Mouse (Mus musculus) intestine, postnatal 0 days (tissue): Measurements from ENCODE around the gene Elmo1. TPM values are rescaled to one million over a fixed set of nuclear protein-coding genes. Genes with fewer than 3 reads are reported as not detected.

Source experiments
- ATAC-seq: fragments of 200-750 bp; cut with Nextera tagmentation; 2 replicates; pipeline ENCODE4 v1.8.0; 2017; ENCODE audit warnings: mild to moderate bottlenecking, moderate TSS enrichment, moderate library complexity
- H3K27ac ChIP-seq: fragments of 300-500 bp; sonication (generic); 2 replicates; pipeline ENCODE4 v1.5.1; 2014; ENCODE audit warnings: mild to moderate bottlenecking, low read depth, low read length, moderate library complexity
- H3K27me3 ChIP-seq: fragments of 300-500 bp; sonication (generic); replicated peaks from 2 replicates; pipeline ENCODE4 v1.6.1; 2014; ENCODE audit warnings: low read length, mixed read lengths; ENCODE audit not compliant: control insufficient read depth, insufficient read depth
- H3K36me3 ChIP-seq: fragments of 300-500 bp; sonication (generic); 2 replicates; pipeline ENCODE4 v1.6.1; 2014; ENCODE audit warnings: mild to moderate bottlenecking, moderate library complexity; ENCODE audit not compliant: control insufficient read depth, insufficient read depth
- H3K4me1 ChIP-seq: fragments of 300-500 bp; sonication (generic); replicated peaks from 2 replicates; pipeline ENCODE4 v1.6.1; 2014; ENCODE audit warnings: antibody characterized with exemption, low read length, mixed read lengths; ENCODE audit not compliant: control insufficient read depth, insufficient read depth
- H3K4me2 ChIP-seq: fragments of 300-500 bp; sonication (generic); replicated peaks from 2 replicates; pipeline ENCODE4 v1.6.1; 2014; ENCODE audit warnings: low read depth, mild to moderate bottlenecking, moderate library complexity
- H3K4me3 ChIP-seq: fragments of 300-500 bp; sonication (generic); 2 replicates; pipeline ENCODE4 v1.5.1; 2014; ENCODE audit warnings: low read depth, low read length
- H3K9ac ChIP-seq: fragments of 300-500 bp; sonication (generic); 2 replicates; pipeline ENCODE4 v1.6.1; 2014; ENCODE audit warnings: mild to moderate bottlenecking, low read depth, low read length
- H3K9me3 ChIP-seq: fragments of 300-500 bp; sonication (generic); 2 replicates; pipeline ENCODE4 v1.6.1; 2016; ENCODE audit warnings: mixed run types; ENCODE audit not compliant: control insufficient read depth
- CTCF ChIP-seq: sonication (generic); IDR thresholded peaks from 2 replicates; pipeline ENCODE4 v1.5.1; 2016; ENCODE audit warnings: low read depth, mild to moderate bottlenecking, control low read depth, antibody characterized with exemption, moderate library complexity
- WGBS: fragments of 180-500 bp; shearing (Covaris S2); extraction: QIAGEN DNeasy Blood & Tissue Kit; methylation state at CpG from one replicate; pipeline ENCODE4 v1.1.7; 2014; 5-methylcytosine and 5-hydroxymethylcytosine counted together
- polyA plus RNA-seq: library from polyadenylated mRNA; unstranded; fragments of >200 nt; fragmentation: Nextera tagmentation; extraction: Ambion mirVana; gene quantifications from 2 replicates; pipeline ENCODE4 v1.2.1, GENCODE M21; 2015

Elmo1 gene
- polyA plus RNA-seq, 1 experiment from 2014 or later, result 8.2 TPM

DNA sequence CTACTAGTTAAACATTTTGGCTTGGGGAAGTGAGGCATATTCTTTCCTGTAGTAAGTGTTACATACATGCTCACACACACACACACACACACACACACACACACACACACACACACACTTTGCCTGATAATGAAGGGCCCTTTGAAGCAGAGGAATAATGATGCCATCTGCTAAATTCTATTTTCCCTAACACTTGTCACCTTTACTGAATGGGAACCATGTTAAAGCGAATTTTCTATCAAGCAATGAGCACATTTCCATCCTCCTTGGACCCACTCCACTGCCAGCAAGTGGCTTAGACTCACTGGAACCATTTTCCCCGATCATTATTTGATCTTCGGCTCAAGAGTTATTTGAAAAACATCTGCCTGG is 8.2 kb downstream of the Elmo1 start:
- H3K27me3 ChIP-seq, result no peaks in the 10 kb centered on the region
- no peak for ATAC-seq
- no peaks in the 10 kb centered on the region for H3K36me3 ChIP-seq
- no peak overlapping the region for H3K4me3 ChIP-seq
- H3K4me2 ChIP-seq, result no peak overlapping the region
- 86% methylated on average over 3 of the region's 3 CpGs for WGBS
- H3K4me1 ChIP-seq, result no peaks in the 10 kb centered on the region
- H3K27ac ChIP-seq, result no peak overlapping the region
- TF ChIP-seq CTCF, result no peak
- no peak overlapping the region for H3K9ac ChIP-seq
- H3K9me3 ChIP-seq, result no peaks in the 10 kb centered on the region

DNA sequence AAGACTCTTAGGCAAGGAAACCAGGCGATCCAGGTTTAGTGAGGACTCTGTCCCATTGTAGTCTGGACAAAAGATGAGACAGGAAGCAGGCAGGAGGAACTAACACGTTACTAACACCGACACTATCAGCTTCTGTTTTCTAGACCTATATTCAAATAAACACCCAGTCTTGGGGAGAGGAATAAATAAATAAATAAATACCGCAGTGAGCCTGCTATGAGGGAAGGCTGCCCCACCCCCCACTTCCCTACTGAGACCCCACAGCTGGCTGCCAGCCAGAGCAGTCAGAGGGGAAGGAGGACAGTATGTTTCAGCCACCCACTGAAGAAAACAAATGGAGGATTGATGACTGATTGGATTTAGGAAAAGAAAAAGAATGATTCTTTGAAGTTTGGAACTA is 9.2 kb downstream of the Elmo1 start:
- H3K9me3 ChIP-seq, result no peaks in the 10 kb centered on the region
- no peak overlapping the region for H3K4me2 ChIP-seq
- WGBS, result 28% methylated on average over 4 of the region's 4 CpGs
- no peak for TF ChIP-seq CTCF
- no peak for ATAC-seq
- no peak overlapping the region for H3K27ac ChIP-seq
- H3K27me3 ChIP-seq, result no peaks in the 10 kb centered on the region
- H3K9ac ChIP-seq, result no peak overlapping the region
- no peaks in the 10 kb centered on the region for H3K4me1 ChIP-seq
- no peak overlapping the region for H3K4me3 ChIP-seq
- no peaks in the 10 kb centered on the region for H3K36me3 ChIP-seq

- no peaks in the 10 kb centered on the region for H3K9me3 ChIP-seq
- no peak overlapping the region for H3K9ac ChIP-seq
- ATAC-seq, result no peak
- H3K36me3 ChIP-seq, result no peaks in the 10 kb centered on the region
- H3K27ac ChIP-seq, result no peak overlapping the region
- H3K4me3 ChIP-seq, result no peak overlapping the region
- H3K4me1 ChIP-seq, result no peaks in the 10 kb centered on the region
- no peak for TF ChIP-seq CTCF
- no peak overlapping the region for H3K4me2 ChIP-seq
- WGBS, result 53% methylated on average over 3 of the region's 3 CpGs
- H3K27me3 ChIP-seq, result no peaks in the 10 kb centered on the region
Measured at GRCm38 (mm10) chr13:20100357-20100756, 10.0 kb downstream of the Elmo1 start.

DNA sequence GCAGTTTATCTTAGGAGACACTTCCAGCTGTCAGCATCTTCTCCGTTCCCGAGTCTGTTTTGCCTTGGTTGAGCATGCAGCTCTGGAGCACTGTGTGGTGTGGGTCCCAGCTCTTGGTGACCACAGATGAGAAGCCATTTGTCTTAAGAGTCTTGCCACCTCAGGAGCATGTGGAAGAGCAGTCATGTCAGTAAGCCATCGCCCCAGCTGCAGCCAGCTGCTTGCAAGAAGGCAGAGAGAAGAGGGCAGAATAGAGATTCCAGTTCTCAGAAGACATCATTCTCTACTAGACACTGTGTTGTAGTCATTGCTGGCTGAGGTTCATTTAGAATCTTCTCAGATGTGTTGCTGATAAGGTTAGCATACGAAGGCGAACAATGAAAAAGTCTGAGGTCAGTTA is 11.3 kb downstream of the Elmo1 start:
- Histone ChIP-seq H3K36me3 (no peaks in the 10 kb centered on the region), H3K4me1 (no peaks in the 10 kb centered on the region), H3K27ac (no peak overlapping the region), H3K27me3 (no peaks in the 10 kb centered on the region), H3K9ac (no peak overlapping the region), H3K4me3 (no peak overlapping the region), H3K9me3 (no peaks in the 10 kb centered on the region), H3K4me2 (no peak overlapping the region)
- ATAC-seq, result no peak
- no peak for TF ChIP-seq CTCF
- 66% methylated on average over 5 of the region's 5 CpGs for WGBS

DNA sequence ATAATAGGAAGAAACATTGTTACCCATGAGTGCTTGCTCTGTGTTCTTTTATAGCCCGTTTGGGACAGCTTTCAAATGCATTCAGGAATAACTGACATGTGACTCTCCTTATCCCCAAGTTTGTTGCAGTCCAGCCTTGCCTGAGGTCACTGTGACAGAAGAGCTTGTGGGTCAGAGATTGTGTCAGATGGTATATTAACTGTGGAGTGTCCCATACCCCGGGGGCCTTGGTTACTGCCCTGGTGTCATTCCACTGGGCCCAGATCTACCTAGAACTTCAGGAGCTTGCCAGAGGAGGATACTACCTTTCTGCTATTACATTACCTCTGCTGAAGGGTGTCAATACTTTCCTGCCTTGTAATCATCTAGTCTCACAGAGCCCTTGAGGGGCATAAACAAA is 14.4 kb downstream of the Elmo1 start:
- Histone ChIP-seq H3K27me3 (no peaks in the 10 kb centered on the region), H3K9ac (no peak overlapping the region), H3K4me3 (no peak overlapping the region), H3K4me1 (no peaks in the 10 kb centered on the region), H3K27ac (no peak overlapping the region), H3K36me3 (no peaks in the 10 kb centered on the region), H3K9me3 (no peaks in the 10 kb centered on the region), H3K4me2 (no peak overlapping the region)
- ATAC-seq, result no peak
- TF ChIP-seq CTCF, result no peak
- WGBS, result 74% methylated on average over 2 of the region's 2 CpGs

DNA sequence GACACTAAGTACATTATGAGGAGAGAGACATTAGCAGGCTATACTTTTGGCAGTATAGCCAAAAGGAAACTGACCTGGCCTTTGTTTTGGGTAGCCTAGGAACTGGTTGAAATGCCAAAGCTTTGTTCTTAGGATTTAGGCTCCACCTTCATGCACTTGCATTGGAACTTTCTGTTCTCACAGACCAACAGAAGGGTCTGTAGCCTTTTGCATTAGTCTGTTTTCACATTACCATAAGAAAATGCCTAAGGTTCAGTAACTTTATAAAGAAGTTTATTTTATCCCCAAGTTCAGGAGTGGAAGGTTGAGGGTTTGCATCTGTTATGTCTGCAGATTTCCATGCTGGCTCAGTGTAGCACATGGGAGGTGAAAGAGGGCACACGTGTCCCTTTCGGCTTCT is 15.6 kb downstream of the Elmo1 start:
- WGBS, result 93% methylated on average over 2 of the region's 2 CpGs
- Histone ChIP-seq H3K4me2 (no peak overlapping the region), H3K9ac (no peak overlapping the region), H3K4me1 (no peaks in the 10 kb centered on the region), H3K36me3 (no peaks in the 10 kb centered on the region), H3K4me3 (no peak overlapping the region), H3K27ac (no peak overlapping the region), H3K9me3 (no peaks in the 10 kb centered on the region), H3K27me3 (no peaks in the 10 kb centered on the region)
- no peak for TF ChIP-seq CTCF
- no peak for ATAC-seq

- H3K9ac ChIP-seq, result no peak overlapping the region
- no peak overlapping the region for H3K27ac ChIP-seq
- WGBS, result 93% methylated on average over 5 of the region's 5 CpGs
- H3K4me1 ChIP-seq, result no peaks in the 10 kb centered on the region
- ATAC-seq, result no peak
- H3K36me3 ChIP-seq, result no peaks in the 10 kb centered on the region
- no peaks in the 10 kb centered on the region for H3K9me3 ChIP-seq
- H3K4me3 ChIP-seq, result no peak overlapping the region
- TF ChIP-seq CTCF, result no peak
- H3K4me2 ChIP-seq, result no peak overlapping the region
- no peaks in the 10 kb centered on the region for H3K27me3 ChIP-seq
Measured at GRCm38 (mm10) chr13:20107953-20108498, 17.6 kb downstream of the Elmo1 start.
